Mouse (Mus musculus) mesoderm, embryonic 11.5 days (tissue): Measurements from ENCODE around the gene Nck2.
"Not testable (repeated sequence)": the region's sequence is repeated elsewhere in the genome, so short reads cannot be mapped to it uniquely, and the experiment has no call there.

Source experiments
- DNase-seq: peaks from one replicate; pipeline ENCODE4 v3.0.0-alpha.2; 2012; ENCODE audit warnings: low read depth, low spot score

Gene Nck2

GRCm38 (mm10) chr1:43501920-43502791 lies 57.8 kb downstream of the Nck2 start:
- no peak for DNase-seq

DNA sequence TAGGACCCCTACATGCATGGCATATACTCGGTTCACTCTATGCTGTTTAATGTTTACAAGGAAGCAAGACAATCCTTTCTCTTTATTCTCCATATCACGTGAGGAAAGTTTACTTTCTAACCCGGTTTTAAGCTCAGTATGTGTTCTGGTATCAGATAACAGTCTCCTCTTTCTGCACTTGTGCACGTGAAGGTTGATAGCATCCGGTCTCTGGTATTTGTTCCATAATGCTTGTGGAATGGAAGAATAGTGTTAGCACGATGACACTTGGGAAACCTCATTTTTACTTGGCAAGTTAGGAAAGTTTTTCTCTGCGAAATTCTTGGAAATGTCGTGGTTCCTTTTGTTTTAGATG lies 58.4 kb downstream of the Nck2 start:
- DNase-seq: no peak

- DNase-seq: no peak
Observed at GRCm38 (mm10) chr1:43503261-43503660, 58.9 kb downstream of the Nck2 start.

- DNase-seq: no peak
Observed at GRCm38 (mm10) chr1:43503676-43504075, 59.3 kb downstream of the Nck2 start.

GRCm38 (mm10) chr1:43504235-43504634 lies 59.9 kb downstream of the Nck2 start:
- no peak for DNase-seq

GRCm38 (mm10) chr1:43506638-43507037 lies 62.3 kb downstream of the Nck2 start:
- DNase-seq: no peak

- no peak for DNase-seq
Observed at GRCm38 (mm10) chr1:43507809-43508208, 63.4 kb downstream of the Nck2 start.

- no peak for DNase-seq
Observed at GRCm38 (mm10) chr1:43511256-43511655, 66.9 kb downstream of the Nck2 start.

- DNase-seq: no peak
Observed at GRCm38 (mm10) chr1:43511667-43512066, 67.3 kb downstream of the Nck2 start.

- no peak for DNase-seq
Observed at GRCm38 (mm10) chr1:43517405-43517804, 73.0 kb downstream of the Nck2 start.

- DNase-seq: no peak
Observed at GRCm38 (mm10) chr1:43520216-43520988, 76.0 kb downstream of the Nck2 start.

GRCm38 (mm10) chr1:43520989-43521371 lies 76.6 kb downstream of the Nck2 start:
- no peak for DNase-seq

DNA sequence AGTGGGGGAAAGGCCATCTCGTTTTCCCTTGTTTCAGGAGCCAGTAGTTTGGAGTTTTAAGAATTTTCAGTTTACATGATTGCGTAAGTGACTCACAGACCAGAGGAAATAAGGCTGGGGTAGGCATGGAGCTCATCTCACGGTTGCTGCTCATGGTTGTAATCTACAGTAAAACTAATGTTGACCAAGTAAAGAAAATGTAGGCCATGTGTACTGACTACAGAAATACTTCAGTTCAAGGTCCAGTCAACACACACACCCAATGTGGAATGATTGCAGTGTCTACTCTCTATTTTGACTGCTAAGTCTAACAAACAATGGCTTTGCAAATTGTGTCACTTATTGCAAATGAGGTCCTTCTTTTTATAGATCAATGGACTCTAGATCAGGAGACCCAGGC lies 77.1 kb downstream of the Nck2 start:
- no peak for DNase-seq

DNA sequence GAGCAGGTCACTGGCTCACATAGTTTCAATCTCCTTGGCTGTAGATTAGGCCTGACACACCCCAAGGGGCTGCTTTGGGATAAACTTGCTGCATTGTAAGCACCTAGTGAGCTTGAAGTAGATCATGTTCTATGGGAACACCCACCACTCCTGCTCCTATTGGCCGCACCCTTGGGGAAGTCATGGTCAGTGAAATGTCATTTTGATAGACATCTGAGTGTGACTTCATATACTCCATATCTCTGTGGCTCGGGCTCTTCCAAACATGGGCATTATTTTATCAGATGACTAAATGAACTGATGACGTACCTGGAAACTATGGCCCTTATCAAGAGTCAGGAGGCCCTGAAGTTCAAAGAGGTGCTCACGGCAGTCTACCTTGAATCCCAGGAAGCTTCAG lies 77.6 kb downstream of the Nck2 start:
- DNase-seq: no peak

- DNase-seq: no peak
Observed at GRCm38 (mm10) chr1:43522976-43523375, 78.6 kb downstream of the Nck2 start.

- no peak for DNase-seq
Observed at GRCm38 (mm10) chr1:43524332-43524731, 80.0 kb downstream of the Nck2 start.

GRCm38 (mm10) chr1:43528275-43528674 lies 83.9 kb downstream of the Nck2 start:
- DNase-seq: no peak

DNA sequence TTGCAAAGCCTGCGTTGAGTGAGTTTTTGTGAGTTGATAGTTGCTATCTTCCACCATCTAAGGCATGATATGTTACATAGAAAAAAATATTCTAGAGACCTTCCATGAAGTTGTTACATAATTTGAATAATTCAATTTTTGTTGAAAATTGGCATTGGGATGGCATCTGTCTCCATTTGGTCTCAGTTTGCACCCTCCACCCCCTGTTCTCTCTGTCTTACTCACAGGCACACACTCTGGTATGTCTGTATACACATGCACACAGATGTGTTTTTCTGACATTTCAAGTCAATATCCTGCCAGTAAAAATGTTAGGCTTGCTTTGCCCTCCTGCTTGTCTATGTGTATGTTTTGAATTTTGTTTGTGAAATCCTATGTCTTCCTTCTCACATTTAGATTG lies 84.7 kb downstream of the Nck2 start:
- no peak for DNase-seq

- peak; percentile 34 for DNase-seq
Observed at GRCm38 (mm10) chr1:43530295-43531020, 86.1 kb downstream of the Nck2 start.

DNA sequence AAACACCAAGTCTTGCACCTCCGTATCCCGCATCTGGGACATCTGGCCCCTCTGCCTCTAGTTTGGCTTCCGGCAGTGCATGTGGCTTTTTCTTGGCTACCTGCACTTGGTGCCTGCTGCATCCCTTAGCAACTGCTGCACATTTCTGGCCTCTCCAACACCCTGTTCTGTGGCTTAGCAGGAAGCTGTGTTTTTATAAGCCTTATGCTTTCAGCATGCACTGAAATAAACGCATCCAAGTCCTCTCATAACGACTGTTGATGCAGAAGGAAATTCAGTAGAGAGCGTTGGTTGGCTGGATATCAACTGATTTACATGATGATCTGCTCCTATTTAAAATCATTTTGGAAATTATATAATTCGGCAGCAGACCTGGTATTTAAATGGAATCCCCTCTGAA lies 86.9 kb downstream of the Nck2 start:
- no peak for DNase-seq

DNA sequence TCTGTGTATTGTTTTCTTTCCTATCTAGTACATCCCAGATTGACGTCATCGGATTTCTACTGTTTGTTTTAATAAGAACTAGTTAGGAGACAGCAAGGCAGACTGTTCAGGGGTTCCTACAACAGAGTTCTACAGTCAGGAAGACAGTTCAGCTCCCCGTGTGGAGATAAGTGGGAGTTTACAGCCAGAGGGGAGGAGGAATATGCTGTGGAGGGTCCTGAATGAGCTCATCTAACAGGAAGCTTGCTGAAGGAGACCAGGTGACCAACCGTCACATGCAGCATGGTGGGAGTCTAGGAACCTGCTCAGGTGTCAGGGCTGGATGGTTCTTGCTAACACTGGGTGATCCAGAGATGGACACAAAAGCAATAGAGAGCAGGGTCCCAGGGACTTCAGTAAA lies 87.9 kb downstream of the Nck2 start:
- no peak for DNase-seq

DNA sequence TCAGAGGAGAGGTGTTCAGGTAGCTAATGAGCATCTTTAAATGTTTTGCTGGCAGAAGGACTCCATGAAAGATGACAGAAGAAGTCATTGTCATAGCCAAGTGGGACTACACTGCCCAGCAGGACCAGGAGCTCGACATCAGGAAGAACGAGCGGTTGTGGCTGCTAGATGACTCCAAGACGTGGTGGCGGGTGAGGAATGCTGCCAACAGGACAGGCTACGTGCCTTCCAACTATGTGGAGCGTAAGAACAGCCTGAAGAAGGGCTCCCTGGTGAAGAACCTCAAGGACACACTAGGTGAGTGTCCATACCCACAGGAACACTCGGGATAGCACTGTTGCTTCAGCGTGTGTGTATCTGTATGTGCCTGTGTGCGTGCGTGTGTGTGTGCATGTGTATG lies 89.1 kb downstream of the Nck2 start:
- DNase-seq: not testable (repeated sequence)
